Mouse (Mus musculus) cortical plate, adult 2 months (tissue): Measurements from ENCODE around the gene Bbox1.

Experiments
- CTCF ChIP-seq: fragments of 200-500 bp; IDR thresholded peaks from 2 replicates; pipeline ENCODE4 v1.5.1; 2011; ENCODE audit warnings: mild to moderate bottlenecking, control low read depth, low read length; ENCODE audit not compliant: insufficient read depth; ENCODE audit errors: extremely low read depth
- POLR2A ChIP-seq: fragments of 200-500 bp; IDR thresholded peaks from 2 replicates; pipeline ENCODE4 v1.6.1; 2011; ENCODE audit warnings: mild to moderate bottlenecking, low read length, control low read depth; ENCODE audit not compliant: insufficient read depth; ENCODE audit errors: extremely low read depth

- TF ChIP-seq CTCF (no peak), POLR2A (no peak)
Measured at GRCm38 (mm10) chr2:110274160-110274559, 40.2 kb downstream of the Bbox1 start.
